Mouse (Mus musculus) liver, adult 2 months (tissue): ENCODE results near the gene Vtcn1. TPM values are rescaled to one million over a fixed set of nuclear protein-coding genes. Genes with fewer than 3 reads are reported as not detected.
A peak's percentile ranks its signal among the peaks of the same experiment; 100 is the strongest.
"Not testable (repeated sequence)": the region's sequence is repeated elsewhere in the genome, so short reads cannot be mapped to it uniquely, and the experiment has no call there.

ENCODE experiments used
- DNase-seq: peaks from one replicate; pipeline ENCODE4 v3.0.0-alpha.2; 2011; ENCODE audit warnings: low read depth, low spot score; ENCODE audit errors: extremely low read depth
- H3K27ac ChIP-seq: fragments of 200-500 bp; replicated peaks from 2 replicates; pipeline ENCODE4 v1.5.1; 2012; ENCODE audit warnings: low read depth, mild to moderate bottlenecking, control low read depth, inconsistent platforms, low read length; ENCODE audit not compliant: insufficient read depth
- H3K27me3 ChIP-seq: fragments of 200-500 bp; 2 replicates; pipeline ENCODE4 v1.6.1; 2012; ENCODE audit warnings: mild to moderate bottlenecking, moderate library complexity, low read length, inconsistent platforms; ENCODE audit not compliant: control insufficient read depth, insufficient read depth
- H3K36me3 ChIP-seq: fragments of 200-500 bp; 2 replicates; pipeline ENCODE4 v1.6.1; 2012; ENCODE audit warnings: low read length, inconsistent platforms; ENCODE audit not compliant: control insufficient read depth, insufficient read depth
- H3K4me1 ChIP-seq: fragments of 200-500 bp; 2 replicates; pipeline ENCODE4 v1.6.1; 2011; ENCODE audit warnings: low read length; ENCODE audit not compliant: control insufficient read depth, insufficient read depth
- H3K4me3 ChIP-seq: fragments of 200-500 bp; 2 replicates; pipeline ENCODE4 v1.5.1; 2011; ENCODE audit warnings: low read depth, mild to moderate bottlenecking, control low read depth, low read length, moderate library complexity; ENCODE audit not compliant: insufficient read depth
- H3K79me2 ChIP-seq: fragments of 200-500 bp; 2 replicates; pipeline ENCODE4 v1.6.1; 2012; ENCODE audit warnings: inconsistent platforms, mild to moderate bottlenecking, low read length, moderate library complexity; ENCODE audit not compliant: control insufficient read depth, insufficient read depth
- H3K9ac ChIP-seq: fragments of 200-500 bp; 2 replicates; pipeline ENCODE4 v1.6.1; 2012; ENCODE audit warnings: low read depth, mild to moderate bottlenecking, control low read depth, inconsistent platforms, low read length
- CTCF ChIP-seq: fragments of 200-500 bp; IDR thresholded peaks from 2 replicates; pipeline ENCODE4 v1.5.1; 2011; ENCODE audit warnings: low read depth, low read length, control low read depth
- POLR2A ChIP-seq: fragments of 200-500 bp; IDR thresholded peaks from 2 replicates; pipeline ENCODE4 v1.6.1; 2011; ENCODE audit warnings: low read length, control low read depth; ENCODE audit not compliant: insufficient read depth; ENCODE audit errors: extremely low read depth
- WGBS: fragments of 180-500 bp; shearing (Covaris S2); methylation state at CpG from one replicate; pipeline ENCODE4 v1.1.7; 2018; 5-methylcytosine and 5-hydroxymethylcytosine counted together
- polyA plus RNA-seq: library from polyadenylated mRNA; depleted of rRNA; stranded (reverse); fragments of >200 nt; gene quantifications from 2 replicates; pipeline ENCODE4 v1.2.3, GENCODE M21; 2012
- total RNA-seq: library from RNA; depleted of rRNA; stranded (reverse); fragments of >200 nt; gene quantifications from 2 replicates; pipeline ENCODE4 v1.2.3, GENCODE M21; 2014

Gene Vtcn1
- total and polyA plus RNA-seq, 2 experiments, result 0.55 to 0.61 TPM

DNA sequence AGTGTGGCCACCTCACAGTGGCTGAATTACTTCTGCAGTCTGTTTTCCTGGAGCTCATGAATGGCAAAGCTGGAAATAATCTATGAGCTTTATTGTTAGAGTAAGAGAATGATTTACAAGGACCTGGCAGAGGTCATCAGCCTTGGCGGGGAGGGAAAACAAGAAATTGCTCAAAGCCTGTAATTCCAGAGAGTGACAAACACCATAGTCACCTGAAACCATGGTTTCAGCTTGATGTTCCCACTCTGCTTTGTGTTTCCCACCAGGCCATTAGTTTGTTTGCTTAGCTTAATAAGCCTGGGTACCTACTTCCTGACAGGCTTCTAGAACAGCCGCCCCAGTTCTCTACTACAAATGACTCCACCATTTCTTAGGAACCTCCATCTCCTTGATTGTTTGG is 14.8 kb upstream of the Vtcn1 start:
- H3K27me3 ChIP-seq, result no peaks in the 10 kb centered on the region
- H3K4me1 ChIP-seq, result peaks cover 1% of the 10 kb centered on the region; the same call in 1 of the 2 replicates
- WGBS, result 26% methylated on average over 2 of the region's 2 CpGs
- H3K4me3 ChIP-seq, result no peak overlapping the region
- no peaks in the 10 kb centered on the region for H3K36me3 ChIP-seq
- TF ChIP-seq POLR2A (no peak), CTCF (no peak)
- no peak overlapping the region for H3K9ac ChIP-seq
- peak; percentile 53 for DNase-seq
- no peak overlapping the region for H3K27ac ChIP-seq
- H3K79me2 ChIP-seq, result no peaks in the 10 kb centered on the region

DNA sequence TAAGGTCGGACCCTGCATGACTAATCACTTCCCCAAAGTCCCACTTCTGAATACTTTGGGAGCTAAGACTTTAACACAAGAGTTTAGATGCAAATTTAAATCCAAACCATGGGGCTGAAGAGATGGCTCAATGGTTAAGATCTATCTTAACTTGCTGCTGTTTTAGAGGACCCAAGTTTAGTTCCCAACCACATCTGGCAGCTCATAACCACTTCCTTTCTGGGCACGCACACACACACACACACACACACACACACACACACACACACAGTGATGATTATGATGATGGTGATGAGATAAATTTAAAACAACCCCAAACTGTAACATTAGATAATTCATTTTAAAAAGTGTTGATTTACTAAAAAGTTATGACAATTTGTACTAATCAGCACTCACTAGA is 13.4 kb upstream of the Vtcn1 start:
- TF ChIP-seq POLR2A (no peak), CTCF (no peak)
- 81% methylated on average over 2 of the region's 2 CpGs for WGBS
- Histone ChIP-seq H3K27me3 (no peaks in the 10 kb centered on the region), H3K9ac (no peak overlapping the region), H3K36me3 (no peaks in the 10 kb centered on the region), H3K4me3 (no peak overlapping the region), H3K4me1 (peaks cover 1% of the 10 kb centered on the region; the same call in 1 of the 2 replicates), H3K79me2 (no peaks in the 10 kb centered on the region), H3K27ac (no peak overlapping the region)
- no peak for DNase-seq

DNA sequence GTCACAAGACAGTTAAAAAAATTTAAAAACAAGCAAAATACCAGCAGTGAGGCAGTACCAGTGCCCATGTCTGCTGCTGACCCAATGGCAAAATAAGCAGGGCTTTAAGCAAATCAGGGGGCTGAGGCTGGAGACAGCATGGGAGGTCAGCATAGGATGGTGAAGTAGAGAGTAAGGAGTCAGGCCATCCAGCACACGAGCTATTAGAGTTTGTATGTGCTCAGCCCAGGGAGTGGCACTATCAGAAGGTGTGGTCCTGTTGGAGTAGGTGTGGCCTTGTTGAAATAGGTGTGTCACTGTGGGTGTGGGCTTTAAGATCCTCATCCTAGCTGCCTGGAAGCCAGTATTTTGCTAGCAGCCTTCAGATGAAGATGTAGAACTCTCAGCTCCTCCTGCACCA is 9.8 kb upstream of the Vtcn1 start:
- not testable (repeated sequence) for H3K36me3 ChIP-seq, H3K79me2 ChIP-seq, H3K4me1 ChIP-seq, H3K27me3 ChIP-seq, H3K27ac ChIP-seq, H3K4me3 ChIP-seq, H3K9ac ChIP-seq, DNase-seq
- 81% methylated on average over 1 of the region's 1 CpGs for WGBS

DNA sequence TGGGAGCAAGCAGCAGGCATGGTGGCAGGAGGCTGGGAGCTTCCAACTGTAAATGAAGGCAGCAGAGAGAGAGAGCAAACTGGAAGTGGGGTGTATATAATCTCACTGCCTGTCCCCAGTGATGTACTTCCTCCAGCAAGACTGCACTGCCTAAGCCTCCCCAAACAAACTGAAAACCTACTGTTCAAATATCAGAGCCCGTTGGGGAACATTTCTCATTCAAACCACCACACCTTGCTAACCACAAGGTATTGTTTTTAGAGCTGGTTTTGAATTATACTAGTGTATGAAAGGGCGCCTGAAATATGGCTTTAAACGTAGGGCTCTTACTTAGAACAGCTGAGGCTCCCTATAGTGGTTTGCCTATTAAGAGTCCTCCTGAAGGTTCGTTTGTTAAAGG is 6.5 kb upstream of the Vtcn1 start:
- TF ChIP-seq CTCF (no peak), POLR2A (no peak)
- 69% methylated on average over 4 of the region's 4 CpGs for WGBS
- Histone ChIP-seq H3K27ac (no peak overlapping the region), H3K9ac (no peak overlapping the region), H3K79me2 (no peaks in the 10 kb centered on the region), H3K27me3 (no peaks in the 10 kb centered on the region), H3K4me3 (no peak overlapping the region), H3K36me3 (no peaks in the 10 kb centered on the region), H3K4me1 (no peaks in the 10 kb centered on the region)
- no peak for DNase-seq

DNA sequence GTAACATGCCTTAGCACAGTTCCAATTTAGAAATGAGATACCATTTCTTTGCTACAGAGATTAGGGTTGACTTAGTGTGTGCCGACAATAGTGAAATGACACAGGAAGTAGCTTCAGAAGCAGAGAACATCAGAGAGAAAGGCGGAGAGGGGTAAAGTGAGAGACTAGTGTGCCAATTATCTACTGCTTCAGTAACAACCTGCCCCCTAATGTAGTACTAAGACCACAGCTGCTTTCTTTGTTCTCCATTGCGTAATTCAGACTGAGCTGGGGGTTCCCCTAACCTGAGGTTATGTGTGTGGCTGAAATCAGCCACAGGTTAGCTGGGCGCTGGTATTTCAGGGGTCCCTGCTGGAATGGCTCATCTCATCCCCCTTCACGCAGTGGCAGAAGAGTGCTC is 5.7 kb upstream of the Vtcn1 start:
- DNase-seq, result no peak
- Histone ChIP-seq H3K27me3 (no peaks in the 10 kb centered on the region), H3K4me1 (no peaks in the 10 kb centered on the region), H3K9ac (no peak overlapping the region), H3K36me3 (no peaks in the 10 kb centered on the region), H3K27ac (no peak overlapping the region), H3K79me2 (no peaks in the 10 kb centered on the region), H3K4me3 (no peak overlapping the region)
- WGBS, result 91% methylated on average over 5 of the region's 5 CpGs
- TF ChIP-seq POLR2A, result no peak
- no peak for TF ChIP-seq CTCF

DNA sequence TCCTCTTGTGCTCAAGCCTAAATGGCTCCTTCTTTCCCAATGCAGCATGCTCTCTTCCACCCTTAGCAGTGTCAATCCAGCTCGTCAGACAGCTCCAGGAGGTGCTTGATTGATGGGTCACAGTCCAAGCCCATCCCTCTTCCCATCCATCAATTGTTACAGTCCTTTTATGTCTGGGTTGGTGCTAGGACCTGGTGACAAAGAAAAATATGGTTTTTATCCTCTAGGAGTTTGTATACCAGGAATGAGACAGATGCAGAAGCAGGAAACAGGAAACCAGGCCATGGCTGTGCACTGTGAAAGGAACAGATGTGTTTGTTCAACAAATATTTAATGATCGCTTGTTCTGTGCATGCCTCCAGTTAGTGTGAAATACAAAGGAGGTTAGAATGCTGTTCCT is 4.4 kb upstream of the Vtcn1 start:
- Histone ChIP-seq H3K4me1 (no peaks in the 10 kb centered on the region), H3K9ac (no peak overlapping the region), H3K36me3 (no peaks in the 10 kb centered on the region), H3K79me2 (no peaks in the 10 kb centered on the region), H3K27me3 (no peaks in the 10 kb centered on the region), H3K4me3 (no peak overlapping the region), H3K27ac (no peak overlapping the region)
- DNase-seq, result no peak
- 33% methylated on average over 2 of the region's 2 CpGs for WGBS
- TF ChIP-seq CTCF, result no peak
- no peak for TF ChIP-seq POLR2A

DNA sequence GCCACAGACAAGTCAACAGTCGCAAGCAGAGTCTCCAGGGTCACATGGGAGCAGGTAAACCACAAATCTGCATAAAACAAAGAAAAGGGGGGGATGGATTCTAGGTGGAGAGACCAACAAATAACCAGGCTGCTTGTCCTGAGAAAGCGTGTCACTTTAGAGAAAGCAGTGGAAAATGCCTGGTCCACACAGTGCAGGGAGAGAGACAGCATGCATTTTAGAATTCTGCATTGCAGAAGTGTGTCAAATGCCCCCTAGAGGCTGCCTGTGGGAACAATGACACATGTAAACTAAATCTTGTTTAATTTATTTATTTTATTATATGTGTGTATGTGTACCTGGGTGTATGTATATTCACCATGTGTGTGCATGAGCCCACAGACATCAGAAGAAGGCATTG is 4.0 kb upstream of the Vtcn1 start:
- Histone ChIP-seq H3K4me3 (no peak overlapping the region), H3K36me3 (no peaks in the 10 kb centered on the region), H3K9ac (no peak overlapping the region), H3K4me1 (no peaks in the 10 kb centered on the region), H3K79me2 (no peaks in the 10 kb centered on the region), H3K27ac (no peak overlapping the region), H3K27me3 (no peaks in the 10 kb centered on the region)
- DNase-seq, result peak; percentile 19
- WGBS, result 34% methylated on average over 2 of the region's 2 CpGs
- TF ChIP-seq POLR2A, result no peak
- TF ChIP-seq CTCF, result 0 out of 2 replicates have a peak, but pooled peaks have one; percentile 12
